Mouse (Mus musculus): ENCODE results near the gene Tmem254b. TPM values are rescaled to one million over a fixed set of nuclear protein-coding genes. Genes with fewer than 3 reads are reported as not detected.

The Tmem254b gene
- polyA plus RNA-seq (2012; rRNA removed), result 13.0 and 16.6 TPM in 2 replicates

DNA sequence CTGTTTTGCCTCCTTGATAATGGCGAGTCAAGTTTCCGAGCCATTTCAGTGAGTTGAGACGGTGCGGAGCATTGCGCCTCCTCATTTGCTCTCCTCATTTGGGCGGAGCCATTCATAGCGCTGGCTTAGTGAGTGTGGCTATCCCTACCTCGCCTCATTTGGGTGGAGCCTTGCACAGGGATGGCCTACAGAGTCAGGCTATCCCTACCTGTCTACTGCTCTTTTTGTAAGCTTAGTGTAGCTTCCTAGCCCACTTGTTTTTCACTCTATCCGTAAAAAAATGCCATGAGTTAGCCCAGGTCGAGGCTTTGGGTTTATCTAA is at the start of gene Tmem254b:
TSS of gene Tmem254b (minus strand) at position 116 of the 322 bp plus-strand sequence.

DNA sequence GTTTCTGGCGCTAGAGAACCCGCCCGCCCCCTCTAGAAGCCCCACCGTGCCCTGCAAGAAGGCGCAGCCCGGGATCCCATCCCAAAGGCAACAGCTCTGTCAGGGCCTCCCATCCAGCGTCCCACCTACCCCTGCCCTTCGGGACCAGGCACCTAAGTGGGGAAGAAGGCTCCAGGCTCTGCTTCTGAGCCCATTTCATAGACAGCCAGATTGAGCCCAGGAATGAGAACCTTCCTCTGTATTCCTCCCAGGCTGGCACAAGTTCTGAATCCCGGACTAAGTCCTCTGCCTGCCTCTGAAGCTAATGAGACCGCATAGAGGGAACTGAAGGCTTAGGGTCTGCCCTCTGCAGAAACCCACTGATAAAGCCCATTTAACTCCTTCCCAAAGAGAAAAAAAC is 24.5 kb downstream of the Tmem254b start, which contains the start of gene Plac9b:
TSS of gene Plac9b (minus strand) at position 101 of the 400 bp plus-strand sequence.

Other genes with a start within 250 kb of the Tmem254b start
- gene Duxbl1, start 228.5 kb downstream of the Tmem254b start, polyA plus RNA-seq (2012; rRNA removed), result 0.40 TPM in 1 of 2 replicates, not detected in the other
- gene Gm9780, start 164.3 kb downstream of the Tmem254b start, polyA plus RNA-seq (2012; rRNA removed), result 150 and 263 TPM in 2 replicates
- gene Tmem254c, start 139.7 kb downstream of the Tmem254b start, polyA plus RNA-seq (2012; rRNA removed), result 45.6 and 49.5 TPM in 2 replicates
- not detected in 2 replicates for gene Cphx2, start 125.5 kb downstream of the Tmem254b start, polyA plus RNA-seq (2012; rRNA removed)
- gene Cphx3, start 124.7 kb downstream of the Tmem254b start, polyA plus RNA-seq (2012; rRNA removed), result not detected in 2 replicates
- gene Duxbl2, start 88.7 kb downstream of the Tmem254b start, polyA plus RNA-seq (2012; rRNA removed), result 0.33 and 0.48 TPM in 2 replicates
- gene Plac9b, start 24.6 kb downstream of the Tmem254b start, polyA plus RNA-seq (2012; rRNA removed), result 70.4 and 74.1 TPM in 2 replicates
- gene Duxbl3, start 50.9 kb upstream of the Tmem254b start, polyA plus RNA-seq (2012; rRNA removed), result 0.27 and 0.46 TPM in 2 replicates